In the genomic region with DNA sequence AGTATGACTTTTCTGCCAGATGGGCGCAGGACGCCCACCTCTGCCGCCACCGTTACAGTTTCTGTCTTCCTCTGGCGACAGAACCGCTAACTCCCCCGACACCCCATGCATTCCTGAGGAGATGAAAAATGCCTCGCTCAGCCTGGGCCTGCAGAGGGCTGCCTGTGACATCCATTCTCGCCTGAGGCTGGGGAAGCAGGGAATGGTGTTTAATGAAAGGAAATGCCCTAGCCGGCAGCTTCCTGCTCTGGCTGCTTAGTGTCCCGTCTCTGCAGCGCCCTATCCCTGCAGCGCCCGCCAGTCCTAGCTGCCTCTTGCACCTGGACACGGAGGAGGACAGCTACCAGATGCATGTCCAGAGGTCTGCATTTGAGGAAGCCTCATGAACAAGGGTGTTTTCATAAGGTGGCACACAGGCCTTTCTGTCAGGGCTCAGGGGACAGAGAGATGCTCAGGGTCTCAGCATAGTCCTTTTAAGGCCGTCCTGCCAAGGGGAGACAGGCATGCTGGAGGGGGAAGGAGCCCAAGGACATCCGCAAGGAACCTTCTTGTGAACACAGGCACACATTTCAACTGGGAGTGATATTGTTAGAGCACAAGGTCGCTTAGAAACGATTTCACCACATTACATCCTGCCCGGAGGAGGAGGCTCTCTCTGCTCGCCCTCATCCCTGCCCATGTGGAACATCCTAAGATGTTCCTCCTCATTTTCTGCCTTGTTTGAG, we compare ENCODE assay signal across 7 mouse cellular contexts. TPM values are rescaled to one million over a fixed set of nuclear protein-coding genes. Genes with fewer than 3 reads are reported as not detected.
DNase-seq lines count a peak whose midpoint lies in the region; ATAC-seq lines count a peak whose summit lies in the region.

No protein-coding gene starts in this region.

- H3K4me1 ChIP-seq in forebrain, embryonic 15.5 days: peaks cover 45% of the 10 kb centered on the region
- H3K4me1 ChIP-seq in neural tube, embryonic 12.5 days: peaks cover 40% of the 10 kb centered on the region

- H3K27ac ChIP-seq in forebrain, embryonic 15.5 days (replicated peaks): peak overlapping the region; percentile 79
- H3K27ac ChIP-seq in neural tube, embryonic 12.5 days: peak overlapping the region; percentile 8; the same call in 1 of the 2 replicates

- no peaks in the 10 kb centered on the region for H3K9me3 ChIP-seq in forebrain, embryonic 15.5 days
- no peaks in the 10 kb centered on the region for H3K9me3 ChIP-seq in neural tube, embryonic 12.5 days

- 14% methylated on average over 21 of the region's 21 CpGs for WGBS in forebrain, embryonic 15.5 days
- 12% methylated on average over 21 of the region's 21 CpGs for WGBS in neural tube, embryonic 12.5 days

- H3K4me2 ChIP-seq in forebrain, embryonic 15.5 days (replicated peaks): peak overlapping the region; percentile 63
- H3K4me2 ChIP-seq in neural tube, embryonic 12.5 days (replicated peaks): peak overlapping the region; percentile 60

- peak; percentile 20; the same call in 1 of the 2 replicates for ATAC-seq in forebrain, embryonic 15.5 days (replicated peaks)
- peak; percentile 22; the same call in 1 of the 2 replicates for ATAC-seq in neural tube, embryonic 12.5 days (ENCODE audit: low FRiP score, low read depth)
- ATAC-seq in megakaryocyte progenitor cell, adult 5-6 weeks (replicated peaks; ENCODE audit: poor library complexity): no peak

- H3K27me3 ChIP-seq in forebrain, embryonic 15.5 days: no peaks in the 10 kb centered on the region
- H3K27me3 ChIP-seq in neural tube, embryonic 12.5 days (replicated peaks): no peaks in the 10 kb centered on the region

- peak overlapping the region; percentile 52 for H3K9ac ChIP-seq in forebrain, embryonic 15.5 days (replicated peaks)
- H3K9ac ChIP-seq in neural tube, embryonic 12.5 days: peak overlapping the region; percentile 43

- no peaks in the 10 kb centered on the region for H3K36me3 ChIP-seq in forebrain, embryonic 15.5 days
- H3K36me3 ChIP-seq in neural tube, embryonic 12.5 days: no peaks in the 10 kb centered on the region

- peak overlapping the region; percentile 32 for H3K4me3 ChIP-seq in forebrain, embryonic 15.5 days
- peak overlapping the region; percentile 22 for H3K4me3 ChIP-seq in neural tube, embryonic 12.5 days

- peak; percentile 85 to 90 for DNase-seq in right cerebral cortex, postnatal 10 days (ENCODE audit: low spot score in 2 of 2)
- DNase-seq in right cerebral cortex, adult 2 months (ENCODE audit: low spot score in 2 of 2): no peak
- DNase-seq in layer of hippocampus, adult 8-10 months (ENCODE audit: low spot score in 2 of 2): peak; percentile 84 to 85
- no peak for DNase-seq in urinary bladder, postnatal 14 days (ENCODE audit: low spot score)

RNA-seq across cellular contexts. Expression of a gene that starts 13.7 kb away (rescaled TPM):
- polyA plus RNA-seq in forebrain, embryonic 15.5 days (2015; fragmentation: Nextera tagmentation; extraction: Ambion mirVana): 24.0 and 26.9 TPM in 2 replicates
- total RNA-seq in layer of hippocampus, adult 8-10 months (2022): 10 to 100 TPM; 47.4 to 54.5 (median 52.1) TPM
- 8.1 and 9.5 TPM in 2 replicates for polyA plus RNA-seq in neural tube, embryonic 12.5 days (2016; fragmentation: Nextera tagmentation; extraction: Ambion mirVana)
- not detected in 2 replicates for total RNA-seq in megakaryocyte progenitor cell, adult 5-6 weeks (2015)
- total RNA-seq in megakaryocyte progenitor cell, adult 5-6 weeks (2017): not detected in 2 replicates

RNA-seq across cellular contexts. Expression of a gene that starts 22.1 kb away (rescaled TPM):
- 17.0 and 18.1 TPM in 2 replicates for polyA plus RNA-seq in forebrain, embryonic 15.5 days (2015; fragmentation: Nextera tagmentation; extraction: Ambion mirVana)
- 10 to 100 TPM; 27.0 to 33.4 (median 28.4) TPM for total RNA-seq in layer of hippocampus, adult 8-10 months (2022)
- polyA plus RNA-seq in neural tube, embryonic 12.5 days (2016; fragmentation: Nextera tagmentation; extraction: Ambion mirVana): 25.2 and 25.8 TPM in 2 replicates
- 23.2 and 25.6 TPM in 2 replicates for total RNA-seq in megakaryocyte progenitor cell, adult 5-6 weeks (2015)
- 11.7 and 14.1 TPM in 2 replicates for total RNA-seq in megakaryocyte progenitor cell, adult 5-6 weeks (2017)

RNA-seq across cellular contexts. Expression of a gene that starts 59.7 kb away (rescaled TPM):
- 0.11 and 0.29 TPM in 2 replicates for polyA plus RNA-seq in forebrain, embryonic 15.5 days (2015; fragmentation: Nextera tagmentation; extraction: Ambion mirVana)
- total RNA-seq in layer of hippocampus, adult 8-10 months (2022): under 1 TPM in 3 of 4 experiments, not detected in 1; 0.10 to 0.20 (median 0.18) TPM
- polyA plus RNA-seq in neural tube, embryonic 12.5 days (2016; fragmentation: Nextera tagmentation; extraction: Ambion mirVana): 0.18 TPM in 1 of 2 replicates, not detected in the other
- total RNA-seq in megakaryocyte progenitor cell, adult 5-6 weeks (2015): not detected in 2 replicates
- not detected in 2 replicates for total RNA-seq in megakaryocyte progenitor cell, adult 5-6 weeks (2017)

Comparison
In these comparisons a context has a peak if more than half of its experiments do, and no peak if none do; other contexts are left out.
1. DNase-seq: peak in right cerebral cortex, postnatal 10 days (2 of 2) and layer of hippocampus, adult 8-10 months (2 of 2); none in right cerebral cortex, adult 2 months (0 of 2) and urinary bladder, postnatal 14 days (single experiment).
2. RNA of a gene that starts 13.7 kb away (total RNA-seq): 47.4 to 54.5 TPM in layer of hippocampus, adult 8-10 months; not detected in megakaryocyte progenitor cell, adult 5-6 weeks; every median in the first group is over 10 times any median in the second.